Mouse (Mus musculus): ENCODE data around the gene Vdac1. TPM values are rescaled to one million over a fixed set of nuclear protein-coding genes. Genes with fewer than 3 reads are reported as not detected.
"Not testable (repeated sequence)": the region's sequence is repeated elsewhere in the genome, so short reads cannot be mapped to it uniquely, and the experiment has no call there.

Vdac1 gene
- polyA plus RNA-seq, 1 experiment from 2014 or later: 240 TPM

- Histone ChIP-seq H3K27me3 (replicated peaks; ENCODE audit: control insufficient read depth, insufficient read depth, low read length) (no peaks in the 10 kb centered on the region), H3K4me3 (ENCODE audit: low read depth, low read length) (no peak overlapping the region), H3K9ac (ENCODE audit: low read depth, low read length) (no peak overlapping the region), H3K4me1 (ENCODE audit: control insufficient read depth, insufficient read depth, low read length) (0 out of 2 replicates have a peak, but pooled peaks cover 3% of the 10 kb centered on the region), H3K27ac (replicated peaks; ENCODE audit: low read depth, low read length) (no peak overlapping the region), H3K4me2 (ENCODE audit: low read depth, low read length) (no peak overlapping the region), H3K36me3 (ENCODE audit: control insufficient read depth, insufficient read depth, low read length) (no peaks in the 10 kb centered on the region), H3K9me3 (ENCODE audit: control insufficient read depth, low read length) (no peaks in the 10 kb centered on the region)
- 71% methylated on average over 4 of the region's 4 CpGs for WGBS
- DNase-seq (ENCODE audit: low spot score): no peak
- ATAC-seq (ENCODE audit: low read depth): no peak
Measured at GRCm38 (mm10) chr11:52348156-52348555, 12.5 kb upstream of the Vdac1 start.

DNA sequence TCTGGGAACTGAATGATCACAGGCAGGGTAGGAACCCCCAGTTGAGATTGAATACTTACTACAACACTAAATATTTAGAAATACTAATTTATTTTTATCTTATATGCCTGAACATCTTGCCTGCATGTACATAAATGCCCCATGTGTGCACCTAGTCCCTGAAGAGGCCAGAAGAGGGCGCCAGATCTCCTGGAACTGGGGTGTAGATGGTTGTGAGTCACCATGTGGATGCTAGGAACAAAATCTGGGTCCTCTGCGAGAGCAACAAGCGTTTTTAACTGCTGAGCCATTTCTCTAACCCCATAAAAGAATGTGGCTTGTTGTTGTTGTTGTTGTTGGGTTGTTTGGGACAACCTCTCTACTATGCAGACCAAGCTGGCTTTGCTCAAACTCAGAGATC, 11.9 kb upstream of the Vdac1 start:
- Histone ChIP-seq H3K36me3 (ENCODE audit: control insufficient read depth, insufficient read depth, low read length) (no peaks in the 10 kb centered on the region), H3K27ac (replicated peaks; ENCODE audit: low read depth, low read length) (no peak overlapping the region), H3K27me3 (replicated peaks; ENCODE audit: control insufficient read depth, insufficient read depth, low read length) (no peaks in the 10 kb centered on the region), H3K4me1 (ENCODE audit: control insufficient read depth, insufficient read depth, low read length) (0 out of 2 replicates have a peak, but pooled peaks cover 3% of the 10 kb centered on the region), H3K4me3 (ENCODE audit: low read depth, low read length) (no peak overlapping the region), H3K9ac (ENCODE audit: low read depth, low read length) (no peak overlapping the region), H3K4me2 (ENCODE audit: low read depth, low read length) (no peak overlapping the region), H3K9me3 (ENCODE audit: control insufficient read depth, low read length) (no peaks in the 10 kb centered on the region)
- ATAC-seq (ENCODE audit: low read depth) (no peak), DNase-seq (ENCODE audit: low spot score) (no peak)
- WGBS: 70% methylated on average over 3 of the region's 3 CpGs

GRCm38 (mm10) chr11:52350924-52351323, 9.7 kb upstream of the Vdac1 start:
- H3K27ac ChIP-seq (replicated peaks; ENCODE audit: low read depth, low read length): no peak overlapping the region
- peak; percentile 76 for DNase-seq (ENCODE audit: low spot score)
- no peak overlapping the region for H3K4me2 ChIP-seq (ENCODE audit: low read depth, low read length)
- no peak overlapping the region for H3K9ac ChIP-seq (ENCODE audit: low read depth, low read length)
- H3K4me1 ChIP-seq (ENCODE audit: control insufficient read depth, insufficient read depth, low read length): 0 out of 2 replicates have a peak, but pooled peaks cover 3% of the 10 kb centered on the region
- H3K4me3 ChIP-seq (ENCODE audit: low read depth, low read length): no peak overlapping the region
- H3K27me3 ChIP-seq (replicated peaks; ENCODE audit: control insufficient read depth, insufficient read depth, low read length): no peaks in the 10 kb centered on the region
- no peak for ATAC-seq (ENCODE audit: low read depth)
- 0 out of 2 replicates have a peak, but pooled peaks cover 4% of the 10 kb centered on the region for H3K9me3 ChIP-seq (ENCODE audit: control insufficient read depth, low read length)
- 1% methylated on average over 9 of the region's 9 CpGs for WGBS
- H3K36me3 ChIP-seq (ENCODE audit: control insufficient read depth, insufficient read depth, low read length): no peaks in the 10 kb centered on the region

DNA sequence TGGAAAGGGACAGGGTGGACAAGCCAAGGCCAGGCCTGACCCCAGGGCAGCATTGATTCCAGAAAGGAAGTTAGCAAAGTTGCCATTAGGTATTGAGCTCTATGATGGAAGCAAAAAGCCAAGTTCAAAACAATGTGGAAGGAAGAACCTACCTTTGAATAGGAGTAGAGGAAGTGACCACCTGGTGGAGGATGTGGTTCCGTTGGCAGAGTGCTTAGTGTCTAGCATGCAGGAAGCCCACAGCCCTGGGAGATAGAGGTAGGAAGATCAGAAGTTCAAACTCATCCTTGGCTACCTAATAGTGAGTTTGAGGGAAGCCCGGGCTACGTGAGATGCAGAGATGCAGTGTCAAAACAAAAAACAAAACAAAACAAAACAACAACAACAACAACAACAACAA, 8.4 kb upstream of the Vdac1 start:
- WGBS: 81% methylated on average over 3 of the region's 3 CpGs
- no peaks in the 10 kb centered on the region for H3K36me3 ChIP-seq (ENCODE audit: control insufficient read depth, insufficient read depth, low read length)
- no peaks in the 10 kb centered on the region for H3K4me1 ChIP-seq (ENCODE audit: control insufficient read depth, insufficient read depth, low read length)
- H3K4me2 ChIP-seq (ENCODE audit: low read depth, low read length): no peak overlapping the region
- H3K9ac ChIP-seq (ENCODE audit: low read depth, low read length): no peak overlapping the region
- DNase-seq (ENCODE audit: low spot score) (no peak), ATAC-seq (ENCODE audit: low read depth) (no peak)
- H3K9me3 ChIP-seq (ENCODE audit: control insufficient read depth, low read length): 0 out of 2 replicates have a peak, but pooled peaks cover 4% of the 10 kb centered on the region
- no peak overlapping the region for H3K27ac ChIP-seq (replicated peaks; ENCODE audit: low read depth, low read length)
- no peak overlapping the region for H3K4me3 ChIP-seq (ENCODE audit: low read depth, low read length)
- H3K27me3 ChIP-seq (replicated peaks; ENCODE audit: control insufficient read depth, insufficient read depth, low read length): no peaks in the 10 kb centered on the region

- no peak overlapping the region for H3K4me3 ChIP-seq (ENCODE audit: low read depth, low read length)
- peaks cover 1% of the 10 kb centered on the region; the same call in 1 of the 2 replicates for H3K4me1 ChIP-seq (ENCODE audit: control insufficient read depth, insufficient read depth, low read length)
- H3K9ac ChIP-seq (ENCODE audit: low read depth, low read length): no peak overlapping the region
- ATAC-seq (ENCODE audit: low read depth) (no peak), DNase-seq (ENCODE audit: low spot score) (no peak)
- H3K4me2 ChIP-seq (ENCODE audit: low read depth, low read length): no peak overlapping the region
- 80% methylated on average over 5 of the region's 5 CpGs for WGBS
- H3K27ac ChIP-seq (replicated peaks; ENCODE audit: low read depth, low read length): no peak overlapping the region
- H3K27me3 ChIP-seq (replicated peaks; ENCODE audit: control insufficient read depth, insufficient read depth, low read length): no peaks in the 10 kb centered on the region
- H3K36me3 ChIP-seq (ENCODE audit: control insufficient read depth, insufficient read depth, low read length): no peaks in the 10 kb centered on the region
- H3K9me3 ChIP-seq (ENCODE audit: control insufficient read depth, low read length): 0 out of 2 replicates have a peak, but pooled peaks cover 4% of the 10 kb centered on the region
Measured at GRCm38 (mm10) chr11:52354644-52355043, 6.0 kb upstream of the Vdac1 start.

- Histone ChIP-seq H3K4me1 (ENCODE audit: control insufficient read depth, insufficient read depth, low read length) (peaks cover 6% of the 10 kb centered on the region), H3K36me3 (ENCODE audit: control insufficient read depth, insufficient read depth, low read length) (no peaks in the 10 kb centered on the region), H3K9me3 (ENCODE audit: control insufficient read depth, low read length) (0 out of 2 replicates have a peak, but pooled peaks cover 4% of the 10 kb centered on the region), H3K27ac (replicated peaks; ENCODE audit: low read depth, low read length) (no peak overlapping the region), H3K4me3 (ENCODE audit: low read depth, low read length) (no peak overlapping the region), H3K4me2 (ENCODE audit: low read depth, low read length) (no peak overlapping the region), H3K9ac (ENCODE audit: low read depth, low read length) (no peak overlapping the region), H3K27me3 (replicated peaks; ENCODE audit: control insufficient read depth, insufficient read depth, low read length) (no peaks in the 10 kb centered on the region)
- WGBS: 95% methylated on average over 1 of the region's 1 CpGs
- DNase-seq (ENCODE audit: low spot score) (no peak), ATAC-seq (ENCODE audit: low read depth) (no peak)
Measured at GRCm38 (mm10) chr11:52355601-52356000, 5.1 kb upstream of the Vdac1 start.

DNA sequence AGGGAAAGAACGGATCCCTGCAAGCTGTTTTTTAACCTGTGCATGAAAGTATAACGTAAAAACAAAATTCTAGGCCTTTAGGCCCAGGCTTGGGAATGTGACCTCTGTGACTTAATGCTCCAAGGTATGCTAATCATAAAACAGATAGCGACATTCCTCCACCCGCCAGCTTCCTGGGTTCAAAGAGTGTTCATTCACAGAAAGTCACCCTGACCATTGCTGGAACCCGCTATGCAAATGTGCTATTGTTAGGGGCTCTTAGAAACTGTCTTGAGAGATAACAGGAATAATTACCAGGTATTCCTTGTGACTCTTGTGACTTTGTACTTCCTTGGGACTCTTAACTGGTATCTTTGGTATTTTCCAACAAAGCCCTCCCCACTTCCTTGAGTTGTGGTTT, 3.6 kb upstream of the Vdac1 start:
- H3K27ac ChIP-seq (replicated peaks; ENCODE audit: low read depth, low read length); H3K4me2 ChIP-seq (ENCODE audit: low read depth, low read length); ATAC-seq (ENCODE audit: low read depth); H3K4me1 ChIP-seq (ENCODE audit: control insufficient read depth, insufficient read depth, low read length); H3K4me3 ChIP-seq (ENCODE audit: low read depth, low read length); H3K9me3 ChIP-seq (ENCODE audit: control insufficient read depth, low read length); H3K9ac ChIP-seq (ENCODE audit: low read depth, low read length); DNase-seq (ENCODE audit: low spot score); H3K36me3 ChIP-seq (ENCODE audit: control insufficient read depth, insufficient read depth, low read length); H3K27me3 ChIP-seq (replicated peaks; ENCODE audit: control insufficient read depth, insufficient read depth, low read length): not testable (repeated sequence)
- WGBS: 89% methylated on average over 5 of the region's 5 CpGs

GRCm38 (mm10) chr11:52358520-52358919, 2.1 kb upstream of the Vdac1 start:
- ATAC-seq (ENCODE audit: low read depth) (no peak), DNase-seq (ENCODE audit: low spot score) (peak; percentile 87)
- 23% methylated on average over 4 of the region's 4 CpGs for WGBS
- 0 out of 2 replicates have a peak, but pooled peaks cover 4% of the 10 kb centered on the region for H3K9me3 ChIP-seq (ENCODE audit: control insufficient read depth, low read length)
- peak overlapping the region; percentile 29; the same call in 1 of the 2 replicates for H3K4me2 ChIP-seq (ENCODE audit: low read depth, low read length)
- peak overlapping the region; percentile 11; the same call in 1 of the 2 replicates for H3K4me3 ChIP-seq (ENCODE audit: low read depth, low read length)
- H3K27me3 ChIP-seq (replicated peaks; ENCODE audit: control insufficient read depth, insufficient read depth, low read length): no peaks in the 10 kb centered on the region
- no peak overlapping the region for H3K27ac ChIP-seq (replicated peaks; ENCODE audit: low read depth, low read length)
- no peaks in the 10 kb centered on the region for H3K36me3 ChIP-seq (ENCODE audit: control insufficient read depth, insufficient read depth, low read length)
- no peak overlapping the region for H3K9ac ChIP-seq (ENCODE audit: low read depth, low read length)
- peaks cover 18% of the 10 kb centered on the region for H3K4me1 ChIP-seq (ENCODE audit: control insufficient read depth, insufficient read depth, low read length)

Data from embryonic facial prominence, embryonic 14.5 days (tissue).